In genomic region chr8:61737465-61737864, GRCm38 (mm10) we compare ENCODE assay signal across 33 mouse cellular contexts.
"Had no signal": no experiment of that assay in that cellular context is flagged by ENCODE, and none has a peak within 500 bp of the region (broad histone marks: within the 10 kb centered on the region; RNA-seq: fewer than 3 reads in every experiment).

No protein-coding gene starts in this region.

- ATAC-seq: hindbrain, embryonic 16.5 days; hindbrain, postnatal 0 days; inflammation-experienced regulatory T-cells, adult 6 months had no signal

- H3K9me3 ChIP-seq: heart, embryonic 10.5 days; heart, embryonic 12.5 days; heart, embryonic 13.5 days; heart, embryonic 15.5 days; hindbrain, embryonic 12.5 days; hindbrain, embryonic 13.5 days; hindbrain, embryonic 15.5 days; kidney, embryonic 15.5 days had no signal

- H3K4me3 ChIP-seq: heart, embryonic 10.5 days; heart, embryonic 12.5 days; heart, embryonic 13.5 days; heart, embryonic 15.5 days; hindbrain, embryonic 10.5 days; hindbrain, embryonic 12.5 days; hindbrain, embryonic 13.5 days; hindbrain, embryonic 15.5 days; kidney, embryonic 15.5 days; layer of hippocampus, adult 2 months; left cerebral cortex, adult 2 months had no signal

- H3K27ac ChIP-seq: heart, embryonic 10.5 days; heart, embryonic 13.5 days; heart, embryonic 15.5 days; hindbrain, embryonic 10.5 days; hindbrain, embryonic 12.5 days; hindbrain, embryonic 13.5 days; hindbrain, embryonic 14.5 days; hindbrain, embryonic 15.5 days; hindbrain, postnatal 0 days; kidney, embryonic 15.5 days; kidney, postnatal 0 days; layer of hippocampus, adult 2 months; left cerebral cortex, adult 2 months had no signal

- H3K4me2 ChIP-seq: heart, embryonic 11.5 days; heart, embryonic 12.5 days; heart, embryonic 13.5 days; heart, embryonic 15.5 days; hindbrain, embryonic 12.5 days; hindbrain, embryonic 13.5 days; hindbrain, embryonic 14.5 days; hindbrain, embryonic 15.5 days; kidney, embryonic 15.5 days had no signal

- DNase-seq: heart, postnatal 10 days; heart, postnatal 14 days; heart, postnatal 36 days; heart, postnatal 4 days; kidney, adult 11 months; kidney, adult 18-20 months; kidney, adult 2 months; kidney, adult 8-10 months; kidney, adult 9 months; kidney, postnatal 10 days; kidney, postnatal 14 days; kidney, postnatal 25 days; kidney, postnatal 36 days; kidney, postnatal 4 days; layer of hippocampus, adult 9-11 months; layer of hippocampus, postnatal 36 days had no signal

- H3K4me1 ChIP-seq: hindbrain, embryonic 10.5 days; hindbrain, embryonic 12.5 days; hindbrain, embryonic 13.5 days; hindbrain, embryonic 15.5 days; kidney, embryonic 15.5 days had no signal

- H3K9ac ChIP-seq: heart, embryonic 12.5 days; heart, embryonic 13.5 days; heart, embryonic 15.5 days; hindbrain, embryonic 12.5 days; hindbrain, embryonic 13.5 days; hindbrain, embryonic 14.5 days; hindbrain, embryonic 15.5 days; kidney, embryonic 15.5 days had no signal

- H3K27me3 ChIP-seq: heart, embryonic 12.5 days; heart, embryonic 13.5 days; heart, embryonic 15.5 days; hindbrain, embryonic 12.5 days; hindbrain, embryonic 13.5 days; hindbrain, embryonic 15.5 days; kidney, embryonic 15.5 days had no signal

- H3K36me3 ChIP-seq: heart, embryonic 15.5 days; hindbrain, embryonic 15.5 days; kidney, embryonic 15.5 days had no signal
